Mouse (Mus musculus) liver, postnatal 0 days (tissue): ENCODE results near the gene Camkmt. TPM values are rescaled to one million over a fixed set of nuclear protein-coding genes. Genes with fewer than 3 reads are reported as not detected.

Experiments used
- ATAC-seq: fragments of 200-750 bp; cut with Nextera tagmentation; 2 replicates; pipeline ENCODE4 v1.8.0; 2017; ENCODE audit warnings: mild to moderate bottlenecking, moderate library complexity
- DNase-seq: peaks from one replicate; pipeline ENCODE4 v3.0.0-alpha.2; 2016
- H3K27ac ChIP-seq: fragments of 300-500 bp; sonication (generic); 2 replicates; pipeline ENCODE4 v1.5.1; 2014; ENCODE audit warnings: antibody characterized with exemption, moderate library complexity, mild to moderate bottlenecking, low read depth
- H3K27me3 ChIP-seq: fragments of 300-500 bp; sonication (generic); 2 replicates; pipeline ENCODE4 v1.6.1; 2014; ENCODE audit warnings: low read length, control low read depth, mixed read lengths; ENCODE audit not compliant: insufficient read depth
- H3K36me3 ChIP-seq: fragments of 300-500 bp; sonication (generic); replicated peaks from 2 replicates; pipeline ENCODE4 v1.6.1; 2014; ENCODE audit warnings: mild to moderate bottlenecking, control low read depth, low read length, moderate library complexity, mixed read lengths; ENCODE audit not compliant: insufficient read depth
- H3K4me1 ChIP-seq: fragments of 300-500 bp; sonication (generic); 2 replicates; pipeline ENCODE4 v1.6.1; 2014; ENCODE audit warnings: antibody characterized with exemption, mild to moderate bottlenecking, control low read depth; ENCODE audit not compliant: insufficient read depth
- H3K4me2 ChIP-seq: fragments of 300-500 bp; sonication (generic); 2 replicates; pipeline ENCODE4 v1.6.1; 2014; ENCODE audit warnings: low read depth, mild to moderate bottlenecking, low read length, moderate library complexity, mixed read lengths
- H3K4me3 ChIP-seq: fragments of 300-500 bp; sonication (generic); 2 replicates; pipeline ENCODE4 v1.5.1; 2014; ENCODE audit warnings: low read depth, low read length
- H3K9ac ChIP-seq: fragments of 300-500 bp; sonication (generic); replicated peaks from 2 replicates; pipeline ENCODE4 v1.6.1; 2014; ENCODE audit warnings: mild to moderate bottlenecking, moderate library complexity
- H3K9me3 ChIP-seq: fragments of 300-500 bp; sonication (generic); 2 replicates; pipeline ENCODE4 v1.6.1; 2016; ENCODE audit warnings: mild to moderate bottlenecking, control low read depth, low read length, mixed read lengths
- CTCF ChIP-seq: sonication (generic); IDR thresholded peaks from 2 replicates; pipeline ENCODE4 v1.5.1; 2016; ENCODE audit warnings: antibody characterized with exemption, low read depth
- EP300 ChIP-seq: IDR thresholded peaks from 2 replicates; pipeline ENCODE4 v1.6.1; 2016; ENCODE audit warnings: antibody characterized with exemption, low read depth, mild to moderate bottlenecking
- WGBS: fragments of 180-500 bp; shearing (Covaris S2); extraction: QIAGEN DNeasy Blood & Tissue Kit; methylation state at CpG from one replicate; pipeline ENCODE4 v1.1.7; 2014; ENCODE audit not compliant: insufficient replicate concordance; 5-methylcytosine and 5-hydroxymethylcytosine counted together
- polyA plus RNA-seq: library from polyadenylated mRNA; unstranded; fragments of >200 nt; fragmentation: Nextera tagmentation; extraction: Ambion mirVana; gene quantifications from 2 replicates; pipeline ENCODE4 v1.2.1, GENCODE M21; 2015

Gene Camkmt
- polyA plus RNA-seq, 1 experiment from 2014 or later: 1.4 TPM

DNA sequence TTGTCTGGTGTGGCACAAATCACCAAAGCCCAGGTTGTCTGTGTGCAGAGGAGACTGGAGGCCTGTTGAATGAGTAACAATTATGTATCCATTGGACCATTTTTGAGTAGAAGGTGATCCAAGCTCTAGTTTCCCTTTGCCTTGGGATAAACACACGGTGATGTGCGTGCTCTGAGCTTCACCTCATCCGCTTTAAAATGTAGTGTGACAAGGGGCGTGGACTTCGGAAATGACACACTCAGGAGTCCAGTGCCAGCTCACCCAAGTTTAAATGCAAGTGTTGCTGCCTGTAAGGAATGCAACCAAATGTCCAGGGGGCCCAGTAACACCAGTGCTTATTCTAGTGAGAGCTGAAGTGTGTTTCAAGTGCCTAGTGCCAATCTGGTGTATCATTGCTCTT is 392.7 kb downstream of the Camkmt start:
- H3K36me3 ChIP-seq: no peaks in the 10 kb centered on the region
- H3K27me3 ChIP-seq: peaks cover 61% of the 10 kb centered on the region
- no peak for DNase-seq
- H3K27ac ChIP-seq: no peak overlapping the region
- no peak overlapping the region for H3K9ac ChIP-seq
- WGBS: 76% methylated on average over 5 of the region's 5 CpGs
- H3K4me3 ChIP-seq: no peak overlapping the region
- no peaks in the 10 kb centered on the region for H3K9me3 ChIP-seq
- ATAC-seq: no peak
- TF ChIP-seq EP300 (no peak), CTCF (no peak)
- no peaks in the 10 kb centered on the region for H3K4me1 ChIP-seq
- no peak overlapping the region for H3K4me2 ChIP-seq

- H3K4me3 ChIP-seq: no peak overlapping the region
- H3K27ac ChIP-seq: no peak overlapping the region
- WGBS: 38% methylated on average over 8 of the region's 8 CpGs
- H3K36me3 ChIP-seq: no peaks in the 10 kb centered on the region
- TF ChIP-seq CTCF (no peak), EP300 (no peak)
- H3K4me1 ChIP-seq: no peaks in the 10 kb centered on the region
- H3K27me3 ChIP-seq: peaks cover 67% of the 10 kb centered on the region
- ATAC-seq: no peak
- no peak for DNase-seq
- no peak overlapping the region for H3K4me2 ChIP-seq
- no peak overlapping the region for H3K9ac ChIP-seq
- no peaks in the 10 kb centered on the region for H3K9me3 ChIP-seq
Observed at GRCm38 (mm10) chr17:85484015-85484414, 393.7 kb downstream of the Camkmt start.

GRCm38 (mm10) chr17:85484526-85484925 is 394.2 kb downstream of the Camkmt start:
- Histone ChIP-seq H3K27ac (no peak overlapping the region), H3K4me1 (no peaks in the 10 kb centered on the region), H3K9ac (no peak overlapping the region), H3K4me2 (no peak overlapping the region), H3K27me3 (peaks cover 72% of the 10 kb centered on the region), H3K9me3 (no peaks in the 10 kb centered on the region), H3K36me3 (no peaks in the 10 kb centered on the region), H3K4me3 (no peak overlapping the region)
- TF ChIP-seq EP300: no peak
- TF ChIP-seq CTCF: no peak
- DNase-seq (no peak), ATAC-seq (no peak)
- 28% methylated on average over 5 of the region's 5 CpGs for WGBS

DNA sequence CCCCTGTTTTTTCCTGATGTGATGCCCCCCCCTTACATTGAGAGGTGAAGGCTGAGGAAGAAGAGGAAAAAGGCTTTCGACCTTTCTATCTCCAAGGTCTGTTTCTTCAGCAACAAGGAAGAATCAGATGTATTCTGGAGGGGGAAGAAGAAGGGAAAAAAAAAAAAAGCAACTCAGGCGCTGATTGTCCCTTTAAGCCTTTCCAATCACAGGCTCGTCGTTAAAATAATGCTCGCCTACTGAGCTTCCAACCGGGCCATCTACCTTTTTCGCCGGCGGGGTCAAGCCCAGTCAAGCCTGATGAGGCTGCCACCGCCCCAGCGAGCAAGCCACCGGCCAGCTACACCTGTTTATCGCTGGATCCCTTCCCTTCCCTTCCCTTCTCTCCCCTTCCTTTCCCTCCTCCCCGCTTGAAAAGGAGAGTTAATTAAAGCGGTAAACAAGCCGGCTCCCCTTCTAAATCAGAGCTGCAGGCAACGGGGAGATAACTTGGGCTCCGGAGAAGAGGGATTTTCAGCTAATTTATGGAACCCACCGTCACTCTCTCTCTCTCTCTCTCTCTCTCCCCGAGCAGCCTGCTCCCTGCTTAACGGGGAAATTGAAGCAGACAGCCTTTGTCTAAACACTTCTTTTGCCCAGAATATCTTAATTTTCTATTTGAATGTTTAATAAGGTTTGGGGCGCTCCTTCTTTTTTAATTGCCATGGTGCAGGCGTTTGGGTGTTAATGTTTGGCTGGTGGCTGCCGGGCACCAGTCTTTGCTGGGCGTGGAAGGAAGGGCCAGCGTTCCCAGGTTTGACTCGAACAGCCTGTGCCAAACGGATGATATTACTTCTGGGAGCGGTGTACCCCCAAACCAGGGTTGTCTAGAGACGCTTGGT is 395.0 kb downstream of the Camkmt start:
- Histone ChIP-seq H3K4me1 (no peaks in the 10 kb centered on the region), H3K9me3 (no peaks in the 10 kb centered on the region), H3K4me2 (no peak overlapping the region), H3K27me3 (peaks cover 80% of the 10 kb centered on the region), H3K36me3 (no peaks in the 10 kb centered on the region), H3K4me3 (no peak overlapping the region), H3K27ac (no peak overlapping the region), H3K9ac (no peak overlapping the region)
- ATAC-seq (no peak), DNase-seq (no peak)
- no peak for TF ChIP-seq EP300
- no peak for TF ChIP-seq CTCF
- WGBS: 4% methylated on average over 30 of the region's 30 CpGs

DNA sequence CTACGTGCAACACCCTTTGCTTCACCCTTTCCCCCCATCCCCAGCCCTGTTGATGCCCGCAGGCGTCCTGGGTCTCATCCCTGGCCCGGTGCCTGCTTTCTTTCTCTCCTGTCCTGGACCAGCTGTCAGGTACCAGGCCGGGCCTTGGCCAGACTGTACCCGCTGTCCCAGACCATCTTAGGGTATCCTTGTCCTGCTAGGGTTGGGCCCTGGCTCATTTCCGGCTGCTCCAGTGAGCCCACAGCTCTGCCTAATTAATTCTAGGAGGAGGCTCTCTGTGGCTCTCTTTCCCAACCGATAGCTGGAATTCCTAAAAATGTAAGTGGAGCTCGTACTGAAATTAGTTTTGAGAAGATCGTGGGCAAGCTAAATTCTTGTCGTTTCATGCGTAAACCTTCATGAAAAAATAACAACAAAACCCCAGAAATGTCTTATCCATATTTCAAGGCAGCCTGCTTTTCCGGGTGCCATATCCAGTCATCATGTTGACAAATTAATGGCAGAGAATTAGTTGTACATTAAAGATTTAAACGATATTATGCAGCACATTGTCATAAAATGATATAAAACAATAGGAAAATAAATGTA is 395.7 kb downstream of the Camkmt start:
- TF ChIP-seq CTCF: no peak
- TF ChIP-seq EP300: no peak
- Histone ChIP-seq H3K27me3 (peaks cover 81% of the 10 kb centered on the region), H3K9ac (no peak overlapping the region), H3K4me3 (no peak overlapping the region), H3K4me1 (no peaks in the 10 kb centered on the region), H3K27ac (no peak overlapping the region), H3K4me2 (no peak overlapping the region), H3K9me3 (no peaks in the 10 kb centered on the region), H3K36me3 (no peaks in the 10 kb centered on the region)
- 4% methylated on average over 14 of the region's 14 CpGs for WGBS
- no peak for DNase-seq
- ATAC-seq: no peak

- WGBS: 5% methylated on average over 52 of the region's 52 CpGs
- no peaks in the 10 kb centered on the region for H3K4me1 ChIP-seq
- no peak overlapping the region for H3K4me2 ChIP-seq
- H3K27me3 ChIP-seq: peaks cover 83% of the 10 kb centered on the region
- no peak overlapping the region for H3K4me3 ChIP-seq
- no peak overlapping the region for H3K27ac ChIP-seq
- DNase-seq (no peak), ATAC-seq (no peak)
- TF ChIP-seq EP300 (no peak), CTCF (no peak)
- H3K36me3 ChIP-seq: no peaks in the 10 kb centered on the region
- H3K9me3 ChIP-seq: no peaks in the 10 kb centered on the region
- no peak overlapping the region for H3K9ac ChIP-seq
Observed at GRCm38 (mm10) chr17:85486585-85487480, 396.5 kb downstream of the Camkmt start.
